Mouse (Mus musculus): ENCODE data around the gene Slc25a22.
A peak's percentile ranks its signal among the peaks of the same experiment; 100 is the strongest.

DNA sequence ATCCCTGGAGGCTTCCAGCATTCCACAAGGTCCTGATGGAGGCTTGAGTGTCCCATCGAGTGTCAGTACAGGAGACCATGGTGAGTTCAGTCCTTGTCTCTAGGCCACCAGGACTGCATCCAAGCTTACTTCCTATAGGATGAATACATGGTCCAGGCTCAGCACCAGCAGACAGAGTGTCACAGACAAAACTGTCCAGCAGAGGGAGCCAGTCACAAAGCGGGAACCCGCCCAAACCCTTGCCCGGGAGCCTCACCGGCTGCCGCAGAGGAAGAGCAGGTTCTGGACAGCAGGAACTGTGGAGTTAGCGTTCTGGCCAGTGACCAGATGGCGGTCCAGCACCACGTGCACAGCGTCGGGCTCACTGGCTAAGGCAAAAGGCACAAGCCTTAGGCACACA, 28.9 kb downstream of the Slc25a22 start:
- TF ChIP-seq CTCF (IDR thresholded peaks at IDR 0.05; ENCODE audit: borderline replicate concordance, insufficient read depth, low read depth, low read length) (peak; percentile 94), POLR2A (IDR thresholded peaks at IDR 0.05; ENCODE audit: borderline replicate concordance, insufficient read depth, low read length) (no peak)

All from cerebellum, adult 2 months (tissue).